ENCODE assay signal across 8 mouse cellular contexts in genomic region chr5:139459938-139460337, GRCm38 (mm10). TPM values are rescaled to one million over a fixed set of nuclear protein-coding genes. Genes with fewer than 3 reads are reported as not detected.
DNase-seq lines count a peak whose midpoint lies in the region; ATAC-seq and TF ChIP-seq lines count a peak whose summit lies in the region.

No protein-coding gene starts in this region.

- H3K4me1 ChIP-seq in kidney, postnatal 0 days (replicated peaks; ENCODE audit: insufficient read depth, low read length): peaks cover 4% of the 10 kb centered on the region; the same call in 1 of the 2 replicates
- H3K4me1 ChIP-seq in cortical plate, adult 2 months (ENCODE audit: control insufficient read depth, insufficient read depth, low read length): peaks cover 3% of the 10 kb centered on the region
- H3K4me1 ChIP-seq in hindbrain, embryonic 15.5 days (replicated peaks): peaks cover 15% of the 10 kb centered on the region
- peaks cover 15% of the 10 kb centered on the region for H3K4me1 ChIP-seq in midbrain, embryonic 15.5 days

- ATAC-seq in kidney, postnatal 0 days (replicated peaks; ENCODE audit: low FRiP score, low read depth): peak; percentile 5; the same call in 1 of the 2 replicates
- ATAC-seq in hindbrain, embryonic 15.5 days (ENCODE audit: low FRiP score, low read depth): 0 out of 2 replicates have a peak, but pooled peaks have one; percentile 43
- peak; percentile 56 for ATAC-seq in midbrain, embryonic 15.5 days (replicated peaks)

- peak overlapping the region; percentile 61 for H3K4me3 ChIP-seq in kidney, postnatal 0 days (replicated peaks; ENCODE audit: low read depth, low read length)
- peak overlapping the region; percentile 59 for H3K4me3 ChIP-seq in cortical plate, adult 2 months (ENCODE audit: insufficient read depth, low read length)
- H3K4me3 ChIP-seq in hindbrain, embryonic 15.5 days: peak overlapping the region; percentile 58
- peak overlapping the region; percentile 81 for H3K4me3 ChIP-seq in midbrain, embryonic 15.5 days

- H3K27ac ChIP-seq in kidney, postnatal 0 days: no peak overlapping the region
- H3K27ac ChIP-seq in cortical plate, adult 2 months (ENCODE audit: insufficient read depth, low read length): no peak overlapping the region
- no peak overlapping the region for H3K27ac ChIP-seq in hindbrain, embryonic 15.5 days (replicated peaks)
- no peak overlapping the region for H3K27ac ChIP-seq in midbrain, embryonic 15.5 days

- WGBS in kidney, postnatal 0 days: 6% methylated on average over 10 of the region's 10 CpGs
- WGBS in hindbrain, embryonic 15.5 days: 11% methylated on average over 10 of the region's 10 CpGs
- WGBS in midbrain, embryonic 15.5 days: 8% methylated on average over 10 of the region's 10 CpGs

- H3K9ac ChIP-seq in kidney, postnatal 0 days (ENCODE audit: low read depth, low read length): peak overlapping the region; percentile 64
- peak overlapping the region; percentile 58 for H3K9ac ChIP-seq in hindbrain, embryonic 15.5 days
- peak overlapping the region; percentile 57 for H3K9ac ChIP-seq in midbrain, embryonic 15.5 days

- H3K27me3 ChIP-seq in kidney, postnatal 0 days (ENCODE audit: insufficient read depth, low read length): no peaks in the 10 kb centered on the region
- H3K27me3 ChIP-seq in hindbrain, embryonic 15.5 days: no peaks in the 10 kb centered on the region
- H3K27me3 ChIP-seq in midbrain, embryonic 15.5 days (replicated peaks): no peaks in the 10 kb centered on the region

- no peak for DNase-seq in kidney, postnatal 0 days (ENCODE audit: low spot score)
- no peak for DNase-seq in kidney, postnatal 25 days
- no peak for DNase-seq in frontal cortex, postnatal 10 days (ENCODE audit: low spot score in 2 of 2)
- DNase-seq in left cerebral cortex, adult 8-10 months (ENCODE audit: low spot score in 2 of 2): no peak
- no peak for DNase-seq in adrenal gland, postnatal 4 days (ENCODE audit: low spot score in 2 of 2)

- no peak for TF ChIP-seq POLR2A in cortical plate, adult 2 months (IDR thresholded peaks at IDR 0.05; ENCODE audit: extremely low read depth, insufficient read depth, low read length)

- no peak for TF ChIP-seq CTCF in kidney, postnatal 0 days (IDR thresholded peaks at IDR 0.05; ENCODE audit: low read depth)
- no peak for TF ChIP-seq CTCF in cortical plate, adult 2 months (IDR thresholded peaks at IDR 0.05; ENCODE audit: extremely low read depth, insufficient read depth, low read length)

- H3K36me3 ChIP-seq in kidney, postnatal 0 days (ENCODE audit: insufficient read depth, low read length): no peaks in the 10 kb centered on the region
- H3K36me3 ChIP-seq in hindbrain, embryonic 15.5 days: no peaks in the 10 kb centered on the region
- no peaks in the 10 kb centered on the region; the same call in 1 of the 2 replicates for H3K36me3 ChIP-seq in midbrain, embryonic 15.5 days (replicated peaks)

- H3K4me2 ChIP-seq in kidney, postnatal 0 days (ENCODE audit: low read length): peak overlapping the region; percentile 82
- H3K4me2 ChIP-seq in hindbrain, embryonic 15.5 days: peak overlapping the region; percentile 72
- H3K4me2 ChIP-seq in midbrain, embryonic 15.5 days: peak overlapping the region; percentile 79

- no peaks in the 10 kb centered on the region for H3K9me3 ChIP-seq in kidney, postnatal 0 days (replicated peaks; ENCODE audit: low read length)
- no peaks in the 10 kb centered on the region for H3K9me3 ChIP-seq in hindbrain, embryonic 15.5 days
- H3K9me3 ChIP-seq in midbrain, embryonic 15.5 days: no peaks in the 10 kb centered on the region

RNA-seq across cellular contexts. Expression of gene 3110082I17Rik, which starts 0.4 kb away (rescaled TPM):
- 25.6 and 26.6 TPM in 2 replicates for polyA plus RNA-seq in kidney, postnatal 0 days (2015; fragmentation: Nextera tagmentation; extraction: Ambion mirVana)
- 12.9 and 15.4 TPM in 2 replicates for polyA plus RNA-seq in cortical plate, adult 2 months (2012; rRNA removed)
- polyA plus RNA-seq in hindbrain, embryonic 15.5 days (2015; fragmentation: Nextera tagmentation; extraction: Ambion mirVana): 16.2 and 17.9 TPM in 2 replicates
- polyA plus RNA-seq in midbrain, embryonic 15.5 days (2015; fragmentation: Nextera tagmentation; extraction: Ambion mirVana): 16.7 and 17.9 TPM in 2 replicates
- 10 to 100 TPM; 12.6 to 16.6 (median 15.2) TPM for total RNA-seq in left cerebral cortex, adult 8-10 months (2022)
- 10 to 100 TPM; 18.8 to 19.7 TPM for total RNA-seq in adrenal gland, postnatal 4 days (2021)

RNA-seq across cellular contexts. Expression of gene Zfand2a, which starts 24.4 kb away (rescaled TPM):
- polyA plus RNA-seq in kidney, postnatal 0 days (2015; fragmentation: Nextera tagmentation; extraction: Ambion mirVana): 6.8 and 7.6 TPM in 2 replicates
- 52.5 and 55.4 TPM in 2 replicates for polyA plus RNA-seq in cortical plate, adult 2 months (2012; rRNA removed)
- 19.7 and 27.1 TPM in 2 replicates for polyA plus RNA-seq in hindbrain, embryonic 15.5 days (2015; fragmentation: Nextera tagmentation; extraction: Ambion mirVana)
- 22.7 and 24.2 TPM in 2 replicates for polyA plus RNA-seq in midbrain, embryonic 15.5 days (2015; fragmentation: Nextera tagmentation; extraction: Ambion mirVana)
- 10 to 100 TPM; 45.5 to 52.6 (median 50.4) TPM for total RNA-seq in left cerebral cortex, adult 8-10 months (2022)
- 10 to 100 TPM; 26.7 to 29.7 TPM for total RNA-seq in adrenal gland, postnatal 4 days (2021)

RNA-seq across cellular contexts. Expression of gene Gper1, which starts 37.0 kb away (rescaled TPM):
- 11.3 and 11.9 TPM in 2 replicates for polyA plus RNA-seq in kidney, postnatal 0 days (2015; fragmentation: Nextera tagmentation; extraction: Ambion mirVana)
- 4.7 and 4.8 TPM in 2 replicates for polyA plus RNA-seq in cortical plate, adult 2 months (2012; rRNA removed)
- 7.6 and 8.6 TPM in 2 replicates for polyA plus RNA-seq in hindbrain, embryonic 15.5 days (2015; fragmentation: Nextera tagmentation; extraction: Ambion mirVana)
- polyA plus RNA-seq in midbrain, embryonic 15.5 days (2015; fragmentation: Nextera tagmentation; extraction: Ambion mirVana): 8.2 and 9.5 TPM in 2 replicates
- 1 to 10 TPM; 2.5 to 3.7 (median 3.3) TPM for total RNA-seq in left cerebral cortex, adult 8-10 months (2022)
- total RNA-seq in adrenal gland, postnatal 4 days (2021): 1 to 10 TPM; 6.0 to 7.4 TPM

RNA-seq across cellular contexts. Expression of gene C130050O18Rik, which starts 54.9 kb away (rescaled TPM):
- polyA plus RNA-seq in kidney, postnatal 0 days (2015; fragmentation: Nextera tagmentation; extraction: Ambion mirVana): 1.2 and 1.5 TPM in 2 replicates
- polyA plus RNA-seq in cortical plate, adult 2 months (2012; rRNA removed): 0.44 TPM in 2 replicates
- 0.22 and 0.43 TPM in 2 replicates for polyA plus RNA-seq in hindbrain, embryonic 15.5 days (2015; fragmentation: Nextera tagmentation; extraction: Ambion mirVana)
- 0.18 and 0.33 TPM in 2 replicates for polyA plus RNA-seq in midbrain, embryonic 15.5 days (2015; fragmentation: Nextera tagmentation; extraction: Ambion mirVana)
- 1 to 10 TPM in 1 of 4 experiments, under 1 TPM in 3; 0.32 to 1.5 (median 0.70) TPM for total RNA-seq in left cerebral cortex, adult 8-10 months (2022)
- total RNA-seq in adrenal gland, postnatal 4 days (2021): under 1 TPM; 0.48 to 0.93 TPM

Comparison
In these comparisons a context has a peak if more than half of its experiments do, and no peak if none do; other contexts are left out.
1. ATAC-seq: peak in every context shown above with its lines; median percentile 56 in midbrain, embryonic 15.5 days; 43 in hindbrain, embryonic 15.5 days; 5 in kidney, postnatal 0 days.